Mouse (Mus musculus) gastrocnemius, postnatal 25 days (tissue): ENCODE measurements at regions not wholly inside any gene's neighbourhood (a gene's known extent, or its start where the extent isn't known, plus 50 kb on each side); places are given as distances from the start of the nearest gene placed in this dataset.
"Not testable (repeated sequence)": the region's sequence is repeated elsewhere in the genome, so short reads cannot be mapped to it uniquely, and the experiment has no call there.

Source experiments
- DNase-seq: peaks from one replicate; pipeline ENCODE4 v3.0.0; 2022

DNA sequence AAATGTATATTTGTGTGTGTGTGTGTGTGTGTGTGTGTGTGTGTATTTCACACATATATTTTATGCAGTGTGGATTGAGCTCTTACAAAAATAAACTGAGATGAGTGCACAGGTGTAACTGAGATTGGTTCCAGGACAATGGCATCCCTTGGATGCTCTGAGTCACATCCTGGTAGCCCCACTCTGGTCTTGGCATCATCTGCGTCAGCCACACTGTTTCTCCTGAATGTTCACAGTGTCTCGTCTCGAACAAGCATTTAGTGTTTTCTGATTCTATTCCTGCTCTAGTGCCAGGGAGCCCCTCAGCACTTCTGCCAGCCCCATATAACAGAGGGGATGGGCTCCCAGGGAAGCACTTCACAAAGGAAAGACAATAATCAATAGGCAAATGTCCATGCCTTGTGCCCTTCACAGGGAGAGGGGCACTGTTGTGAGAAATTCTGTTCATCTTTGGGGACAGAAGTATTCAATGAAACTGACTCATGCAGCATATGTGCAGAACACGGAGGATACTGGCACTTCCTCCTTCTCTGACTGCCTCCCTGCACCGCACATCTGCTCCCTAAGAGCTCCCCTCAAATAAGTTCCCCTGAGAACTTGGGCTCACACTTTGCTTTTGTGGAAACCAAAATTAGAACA, 536.2 kb downstream of the Pdcd6ip start:
- DNase-seq: no peak

GRCm38 (mm10) chr9:113162897-113163874, 544.9 kb downstream of the Pdcd6ip start:
- no peak for DNase-seq

DNA sequence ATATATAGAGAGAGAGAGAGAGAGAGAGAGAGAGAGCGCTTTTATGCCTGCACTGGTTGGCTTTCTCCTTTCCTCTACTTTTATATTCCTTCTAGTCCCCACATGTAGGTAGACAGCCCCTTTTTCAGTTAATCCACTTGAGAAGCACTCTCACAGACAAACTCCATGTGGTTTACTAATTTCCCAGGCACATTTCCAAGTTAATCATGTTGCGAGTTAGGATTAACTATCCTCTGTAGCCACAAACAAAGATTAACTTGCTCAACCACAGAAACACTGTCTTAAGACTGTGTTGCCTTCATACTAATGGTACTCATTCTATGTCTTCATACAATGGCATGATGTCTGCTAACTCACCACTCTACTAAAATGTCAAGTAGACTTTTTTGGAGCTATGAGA, 548.0 kb downstream of the Pdcd6ip start:
- no peak for DNase-seq

DNA sequence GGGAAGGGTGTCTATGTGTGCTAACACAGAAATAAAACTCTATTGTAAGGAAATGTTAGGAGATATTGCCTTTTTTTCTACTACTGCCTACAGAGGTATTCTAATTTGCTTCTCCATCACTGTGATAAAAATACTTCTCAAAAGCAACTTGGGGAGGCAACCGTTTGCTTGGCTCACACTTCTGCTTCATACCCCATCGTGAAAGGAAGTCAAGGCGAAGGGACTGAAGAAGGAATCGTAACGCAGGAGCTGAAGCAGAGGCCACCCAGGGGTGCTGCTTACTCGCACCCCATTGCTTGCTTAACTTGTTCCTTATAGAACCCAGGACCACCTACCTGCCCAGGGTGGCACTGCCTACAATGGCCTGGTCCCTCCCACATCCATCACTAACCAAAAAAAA, 550.0 kb downstream of the Pdcd6ip start:
- DNase-seq: no peak

- no peak for DNase-seq
These were observed 550.5 kb downstream of the Pdcd6ip start for GRCm38 (mm10) chr9:113157474-113158076.

DNA sequence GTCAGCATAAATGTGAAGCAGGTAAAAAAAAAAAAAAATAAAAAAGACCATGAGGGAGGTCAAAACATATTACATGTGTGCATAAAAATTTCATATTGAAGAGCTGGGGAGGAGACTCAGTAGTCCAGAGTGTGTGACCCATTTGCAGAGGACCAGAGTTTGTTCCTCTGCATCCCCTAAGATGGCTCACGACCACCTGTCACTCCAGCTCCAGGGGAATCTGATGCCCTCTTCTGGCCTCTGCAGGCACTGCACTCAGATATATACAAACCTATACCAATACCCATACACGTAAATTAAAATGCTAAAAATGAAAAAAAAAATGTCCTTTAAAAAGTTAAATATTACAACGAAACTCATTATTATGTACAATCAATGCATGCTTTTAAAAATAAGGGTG, 551.4 kb downstream of the Pdcd6ip start:
- DNase-seq: no peak

DNA sequence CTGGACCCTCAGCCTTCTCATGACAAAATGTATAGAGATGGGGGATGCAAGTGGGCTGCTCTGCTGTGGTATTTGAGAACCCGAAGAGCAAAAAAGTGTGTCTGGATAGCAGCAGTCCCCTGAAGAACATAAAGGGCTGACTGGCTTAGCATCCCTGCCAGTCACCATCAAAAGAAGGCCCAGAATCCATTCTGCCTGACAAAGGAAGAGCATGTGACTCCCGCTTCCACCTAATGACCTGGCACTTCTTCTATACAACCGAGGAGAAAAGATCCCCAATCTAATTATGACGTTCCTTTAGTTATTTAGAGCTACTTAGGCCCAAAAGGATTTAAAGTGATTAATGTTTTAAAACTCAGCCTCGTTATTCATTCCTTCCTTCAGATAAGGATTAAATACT, 559.0 kb downstream of the Pdcd6ip start:
- no peak for DNase-seq

DNA sequence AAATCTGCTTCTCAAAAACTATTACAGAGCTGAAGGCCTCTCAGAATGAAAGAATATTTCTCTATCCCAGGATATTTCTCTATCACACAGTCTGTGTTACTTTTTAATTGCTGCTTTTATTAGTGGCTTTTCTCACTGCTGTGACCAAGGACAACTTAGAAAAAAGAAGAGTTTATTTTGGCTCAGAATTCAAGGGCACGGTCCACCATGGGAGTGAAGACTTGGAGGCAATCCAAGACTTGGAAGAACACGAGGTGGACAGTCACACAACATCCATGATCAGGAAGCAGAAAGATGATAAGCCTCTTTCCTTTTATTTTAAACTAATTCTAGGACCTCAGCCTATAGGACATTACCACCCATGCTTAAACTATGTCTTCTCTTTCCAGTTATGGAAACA, 561.5 kb downstream of the Pdcd6ip start:
- DNase-seq: no peak

DNA sequence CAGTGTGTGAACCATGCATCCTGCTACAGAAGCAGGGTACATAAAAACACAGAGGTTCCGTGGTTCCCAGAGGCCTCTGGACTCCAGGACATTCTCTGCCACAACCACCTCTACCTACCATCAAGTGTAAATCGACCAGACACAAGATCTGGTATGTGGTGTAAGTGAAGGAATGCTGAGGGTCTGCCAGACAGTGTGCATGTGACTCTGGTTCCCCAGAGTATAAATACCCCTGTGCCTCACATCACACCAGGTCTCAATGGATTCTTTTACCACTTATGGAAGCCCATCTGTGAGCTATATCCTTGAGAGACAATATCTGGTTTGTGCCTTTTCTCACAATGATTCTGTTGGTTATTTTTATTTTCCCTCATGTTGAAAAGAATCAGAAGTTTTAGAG, 563.0 kb downstream of the Pdcd6ip start:
- DNase-seq: no peak

GRCm38 (mm10) chr9:113134611-113135010, 573.4 kb downstream of the Pdcd6ip start:
- no peak for DNase-seq

DNA sequence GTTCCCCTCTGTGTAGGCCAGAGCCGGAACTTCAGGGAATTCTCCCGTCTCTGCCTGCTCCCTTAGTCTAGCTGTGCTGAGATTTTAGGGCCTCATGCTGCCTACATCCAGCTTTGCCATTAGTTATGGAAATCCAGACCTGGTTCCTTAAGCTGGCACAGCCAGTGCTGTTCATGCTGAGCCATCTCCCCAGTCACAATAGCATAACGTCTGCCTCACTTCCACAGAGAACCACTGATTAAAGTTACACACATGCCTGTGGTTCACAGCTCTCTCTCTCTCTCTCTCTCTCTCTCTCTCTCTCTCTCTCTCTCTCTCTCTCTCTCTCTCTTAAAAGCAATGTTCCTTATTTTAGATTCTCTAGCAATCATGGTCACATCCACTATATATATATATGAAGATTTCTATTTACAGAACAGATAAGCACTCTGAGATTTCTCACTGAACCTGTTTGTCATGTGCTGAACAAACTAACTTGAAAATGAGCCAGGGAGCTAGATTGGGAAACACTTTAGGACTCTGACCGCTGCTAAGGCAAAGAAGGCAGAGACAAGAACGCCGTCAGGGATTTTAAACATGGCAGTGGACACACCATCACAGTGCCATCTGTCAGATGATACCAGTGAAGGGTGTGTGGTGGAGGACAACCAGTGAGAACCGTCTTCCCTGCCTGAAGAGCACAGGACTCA, 584.9 kb downstream of the Pdcd6ip start:
- DNase-seq: no peak

- DNase-seq: no peak
These were observed 585.8 kb downstream of the Pdcd6ip start for GRCm38 (mm10) chr9:113122253-113122749.

DNA sequence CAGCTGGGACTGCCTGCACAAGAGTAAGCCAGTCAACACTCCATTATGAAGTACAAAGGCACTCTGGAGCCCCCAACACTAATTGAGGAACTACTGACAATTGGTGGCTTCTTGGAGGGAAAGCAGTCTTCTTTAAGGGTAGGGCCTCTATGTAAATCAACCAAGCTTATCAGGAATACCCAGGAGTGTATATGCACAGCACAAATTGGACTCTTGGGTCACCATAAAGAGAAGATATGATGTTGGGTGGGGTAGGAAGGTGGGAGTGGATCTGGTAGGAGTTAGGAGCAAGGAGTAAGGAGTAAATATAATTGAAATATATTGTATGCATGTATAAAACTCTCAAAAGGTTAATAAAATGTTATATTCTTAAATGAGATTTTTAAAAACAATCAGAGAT, 587.7 kb downstream of the Pdcd6ip start:
- no peak for DNase-seq

DNA sequence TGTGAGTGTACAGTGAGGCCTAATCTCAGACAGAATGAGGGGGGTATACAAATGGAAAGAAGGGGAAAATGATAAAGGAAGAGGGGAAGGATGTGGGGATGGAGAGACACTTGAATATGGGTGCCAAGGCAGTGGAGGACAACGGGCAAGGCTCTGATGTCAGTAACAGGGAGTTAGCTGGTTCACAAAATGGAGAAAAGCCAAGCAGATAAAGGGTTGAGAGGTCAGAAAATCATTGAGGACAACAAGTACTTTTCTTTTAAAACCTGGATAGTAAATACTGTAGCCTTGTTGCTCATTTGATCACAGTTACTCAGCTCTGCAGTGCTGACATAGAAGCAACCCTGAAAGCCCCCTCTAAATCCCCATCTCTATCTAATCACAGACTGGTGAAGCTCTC, 588.3 kb downstream of the Pdcd6ip start:
- DNase-seq: no peak

DNA sequence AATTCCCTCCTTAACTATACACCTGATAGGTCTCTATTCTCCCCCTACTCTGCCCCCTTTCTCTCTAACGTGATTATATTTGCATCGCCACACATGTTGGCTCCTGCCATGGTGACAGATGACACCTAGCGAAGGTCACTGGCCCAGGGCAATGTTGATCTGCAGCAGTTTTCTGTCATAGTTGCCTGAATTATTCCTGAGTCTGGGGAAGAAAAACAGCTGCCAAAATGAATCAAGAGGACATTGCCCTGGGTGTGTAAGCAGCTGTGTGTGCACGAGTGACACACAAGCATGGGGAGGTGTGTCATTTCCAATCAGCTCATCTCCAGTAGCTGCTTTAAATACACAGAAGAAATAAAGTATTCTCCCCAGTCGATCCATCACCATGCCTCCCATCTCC, 592.5 kb downstream of the Pdcd6ip start:
- DNase-seq: no peak

DNA sequence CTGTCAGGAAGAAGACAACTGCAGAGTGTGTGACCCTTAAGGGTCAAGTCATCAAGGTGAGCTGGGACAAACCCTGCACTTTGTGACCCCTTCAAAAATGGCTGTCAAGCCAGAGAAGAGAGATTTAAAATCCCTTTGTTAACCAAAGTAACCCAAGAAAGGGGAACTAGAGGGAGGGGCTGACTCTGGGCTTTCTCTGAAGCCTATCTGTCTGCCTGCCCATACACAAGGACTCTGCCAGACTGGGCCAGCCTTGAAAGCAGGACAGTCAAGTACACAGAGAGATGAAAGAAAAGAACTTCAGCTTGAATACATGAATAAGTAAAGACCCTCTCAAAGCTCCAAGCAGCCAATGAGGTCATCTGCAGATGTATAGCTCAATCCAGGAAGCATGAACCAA, 595.3 kb downstream of the Pdcd6ip start:
- DNase-seq: no peak

DNA sequence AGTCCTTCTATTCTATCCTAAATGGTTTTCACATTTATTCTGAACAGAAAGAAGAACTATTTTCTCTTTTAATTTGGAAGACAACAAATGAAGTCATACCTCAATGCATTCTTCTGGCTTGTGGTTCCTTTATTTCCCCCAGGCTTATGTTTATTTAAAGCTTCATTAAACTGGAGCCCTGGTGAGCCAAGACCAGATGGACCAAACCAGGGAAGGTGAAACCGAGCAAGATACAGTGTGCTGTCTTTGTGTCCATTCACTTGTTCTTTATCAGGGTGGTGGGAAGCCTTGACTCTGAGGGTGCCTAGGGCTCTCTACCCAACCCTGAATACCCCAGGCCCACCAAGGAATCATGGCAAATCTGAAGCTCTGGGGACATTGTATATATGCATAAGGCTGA, 606.3 kb downstream of the Pdcd6ip start:
- no peak for DNase-seq

DNA sequence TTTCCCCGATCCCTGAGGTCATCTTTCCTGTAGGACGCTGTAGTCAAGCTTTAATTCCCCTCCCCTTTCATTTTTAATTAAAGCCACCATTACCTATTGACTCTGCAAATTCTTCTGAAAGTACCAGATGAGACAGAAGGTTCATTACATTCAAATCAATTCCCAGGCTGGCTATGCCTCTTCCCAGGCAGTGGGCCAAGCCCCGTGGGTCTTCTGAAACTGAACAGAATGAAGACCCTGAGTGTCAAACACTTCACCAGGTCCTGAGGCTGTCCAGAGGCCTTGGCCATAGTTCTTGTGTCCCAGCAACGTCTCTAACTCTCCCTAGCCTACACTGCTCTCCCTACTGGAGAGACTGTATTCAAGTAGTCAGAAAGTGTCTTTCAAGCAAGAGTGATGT, 607.4 kb downstream of the Pdcd6ip start:
- no peak for DNase-seq

- DNase-seq: not testable (repeated sequence)
These were observed 612.6 kb downstream of the Pdcd6ip start for GRCm38 (mm10) chr9:113095421-113095820.

DNA sequence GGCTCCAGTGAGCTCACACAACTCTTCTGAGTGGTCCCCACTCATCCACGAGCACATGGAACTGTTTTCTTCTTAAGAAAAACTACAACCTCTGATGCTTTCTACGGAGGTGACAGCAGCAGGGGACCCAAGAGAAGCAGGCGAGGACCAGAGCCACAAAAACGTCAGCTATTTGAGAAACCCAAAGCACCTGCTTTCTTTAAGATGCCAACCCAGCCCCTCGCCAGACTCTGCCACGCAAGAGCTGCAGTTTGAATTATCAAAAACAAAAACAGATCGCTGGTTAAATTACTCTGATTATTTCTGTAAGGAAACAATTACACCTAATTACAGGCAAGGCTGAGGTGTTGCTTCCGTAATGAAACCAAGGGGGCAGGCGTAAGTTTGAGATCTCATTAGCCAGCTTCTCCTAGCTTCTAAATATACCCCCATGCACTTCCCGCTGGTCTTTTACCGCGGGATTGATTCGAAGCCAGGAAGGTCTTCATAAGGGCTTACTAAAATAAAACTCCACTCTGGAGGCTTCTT, 614.1 kb downstream of the Pdcd6ip start:
- no peak for DNase-seq

GRCm38 (mm10) chr9:113091881-113092280, 616.2 kb downstream of the Pdcd6ip start:
- no peak for DNase-seq

DNA sequence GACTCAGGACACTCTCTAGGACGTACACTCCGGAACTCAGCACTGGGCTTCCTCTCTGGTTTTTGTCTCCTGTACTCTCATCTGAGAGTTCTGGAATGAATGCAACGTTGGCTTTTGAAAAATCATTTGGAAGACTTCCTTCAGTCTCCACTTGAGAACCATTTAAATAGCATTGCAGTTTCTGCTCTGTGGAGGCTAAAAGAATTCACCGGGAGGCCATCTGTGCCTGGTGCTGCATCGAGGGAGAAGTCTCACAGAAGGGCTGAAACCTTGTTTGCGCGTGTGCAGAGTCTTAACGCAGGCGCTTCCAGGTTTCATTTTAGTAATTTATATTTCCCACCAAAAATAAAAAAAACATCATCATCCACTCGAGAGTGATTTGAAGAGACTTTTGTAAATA, 620.3 kb downstream of the Pdcd6ip start:
- DNase-seq: no peak
